Mouse (Mus musculus): Measurements from ENCODE around the gene Rbm43. TPM values are rescaled to one million over a fixed set of nuclear protein-coding genes. Genes with fewer than 3 reads are reported as not detected.

The Rbm43 gene
- polyA plus RNA-seq, 1 experiment = 21.7 TPM

DNA sequence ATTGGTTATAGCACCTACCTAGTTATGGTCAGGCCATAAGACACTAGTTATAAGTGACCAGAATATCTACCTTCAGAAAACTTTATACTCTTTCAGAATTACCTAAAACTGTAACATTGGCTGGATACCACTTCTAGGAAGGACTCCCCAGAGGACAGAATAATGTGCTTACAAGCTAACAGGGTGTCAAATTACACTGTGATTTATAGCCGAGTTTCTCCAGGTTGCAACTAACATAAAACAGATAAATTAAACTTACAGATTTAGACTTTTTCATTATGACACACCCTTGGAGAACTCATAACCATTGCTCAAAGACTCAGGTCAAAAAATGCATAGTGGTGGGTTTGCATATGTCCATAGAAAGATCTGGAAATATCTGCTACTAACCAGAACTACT lies 15.9 kb upstream of the Rbm43 start:
- TF ChIP-seq POLR2A (IDR thresholded peaks at IDR 0.05; ENCODE audit: low read depth, low read length) (no peak), CTCF (IDR thresholded peaks at IDR 0.05; ENCODE audit: borderline replicate concordance, insufficient read depth, low read length) (no peak)
- Histone ChIP-seq H3K4me3 (ENCODE audit: insufficient read depth, low read length) (no peak overlapping the region), H3K27ac (ENCODE audit: insufficient read depth, low read length) (no peak overlapping the region), H3K4me1 (ENCODE audit: control insufficient read depth, insufficient read depth, low read length) (no peaks in the 10 kb centered on the region)

DNA sequence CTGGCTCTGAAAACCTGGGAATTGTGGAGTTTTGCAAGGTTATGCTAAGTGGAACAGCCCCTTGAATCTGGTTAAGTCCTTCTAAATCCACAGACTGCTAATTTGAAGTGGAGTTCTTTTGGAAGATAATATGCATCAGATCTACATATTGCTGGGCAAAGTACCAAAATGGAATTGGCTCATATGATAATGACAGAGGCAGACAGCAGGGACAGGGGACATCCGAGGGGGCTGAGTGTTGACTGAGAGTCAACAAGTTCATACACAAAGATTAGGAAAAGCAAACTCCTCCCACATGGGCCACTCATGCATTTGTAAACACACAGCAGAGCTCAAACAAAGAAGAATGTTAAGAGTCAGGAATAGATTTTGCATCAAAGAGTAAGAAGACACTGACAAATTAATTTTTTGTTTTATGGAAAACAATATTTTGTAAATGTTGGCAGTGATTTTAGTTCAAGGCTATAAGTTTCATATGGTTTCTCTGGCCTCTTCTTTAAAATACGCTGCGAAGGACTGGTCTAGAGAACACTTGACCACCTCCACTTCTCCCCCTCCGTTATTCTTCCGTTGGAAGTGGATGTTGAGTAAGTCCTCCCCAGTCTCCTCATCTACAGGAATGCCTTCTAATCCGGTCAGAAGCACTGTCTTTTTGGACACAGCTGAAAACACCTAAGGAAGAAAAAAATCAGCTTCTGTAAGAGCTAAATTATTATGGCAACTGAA lies 13.3 kb upstream of the Rbm43 start:
- no peak for TF ChIP-seq CTCF (IDR thresholded peaks at IDR 0.05; ENCODE audit: borderline replicate concordance, insufficient read depth, low read length)
- no peak for TF ChIP-seq POLR2A (IDR thresholded peaks at IDR 0.05; ENCODE audit: low read depth, low read length)
- H3K27ac ChIP-seq (ENCODE audit: insufficient read depth, low read length) = no peak overlapping the region
- no peaks in the 10 kb centered on the region for H3K4me1 ChIP-seq (ENCODE audit: control insufficient read depth, insufficient read depth, low read length)
- no peak overlapping the region for H3K4me3 ChIP-seq (ENCODE audit: insufficient read depth, low read length)

DNA sequence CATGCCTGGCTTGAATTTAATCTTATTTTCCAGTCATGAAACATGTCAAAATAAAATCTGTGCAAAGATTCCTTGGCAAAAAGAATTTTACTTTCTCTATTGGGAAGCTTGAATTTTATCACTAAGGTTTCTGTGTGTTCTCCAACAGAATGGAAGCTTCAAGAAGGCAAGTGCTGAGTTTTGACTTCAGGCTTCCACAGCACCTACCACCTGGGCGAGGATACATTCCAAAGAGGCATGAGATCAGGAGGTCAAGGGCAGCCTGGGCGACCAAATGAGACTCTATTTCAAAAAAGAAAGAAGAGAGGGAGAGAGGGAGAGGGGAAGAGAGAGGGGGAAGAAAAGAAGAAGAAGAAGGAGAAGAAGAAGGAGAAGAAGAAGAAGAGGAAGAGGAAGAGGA lies 10.8 kb upstream of the Rbm43 start:
- TF ChIP-seq CTCF (IDR thresholded peaks at IDR 0.05; ENCODE audit: borderline replicate concordance, insufficient read depth, low read length) (no peak), POLR2A (IDR thresholded peaks at IDR 0.05; ENCODE audit: low read depth, low read length) (no peak)
- Histone ChIP-seq H3K4me3 (ENCODE audit: insufficient read depth, low read length) (no peak overlapping the region), H3K4me1 (ENCODE audit: control insufficient read depth, insufficient read depth, low read length) (no peaks in the 10 kb centered on the region), H3K27ac (ENCODE audit: insufficient read depth, low read length) (no peak overlapping the region)

DNA sequence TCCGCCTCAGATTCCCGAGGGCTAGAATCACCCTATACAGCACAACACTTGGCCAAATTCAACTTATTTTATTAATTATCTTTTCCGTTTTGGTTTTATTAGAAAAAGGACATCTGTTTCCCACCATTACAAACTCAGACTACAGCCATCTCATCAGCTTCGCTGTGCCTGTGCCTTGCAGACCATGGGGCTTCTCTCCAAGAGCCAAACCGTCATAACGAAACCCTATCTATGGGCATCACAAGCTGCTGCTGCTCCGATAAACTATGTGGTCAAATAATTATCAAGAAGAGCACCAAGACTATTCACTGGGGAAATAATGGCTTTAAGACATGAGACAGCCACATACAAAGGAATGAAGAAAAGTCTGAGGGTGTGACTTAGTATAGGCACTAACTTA lies 6.9 kb upstream of the Rbm43 start:
- TF ChIP-seq CTCF (IDR thresholded peaks at IDR 0.05; ENCODE audit: borderline replicate concordance, insufficient read depth, low read length) (no peak), POLR2A (IDR thresholded peaks at IDR 0.05; ENCODE audit: low read depth, low read length) (no peak)
- Histone ChIP-seq H3K4me1 (ENCODE audit: control insufficient read depth, insufficient read depth, low read length) (no peaks in the 10 kb centered on the region), H3K4me3 (ENCODE audit: insufficient read depth, low read length) (no peak overlapping the region), H3K27ac (ENCODE audit: insufficient read depth, low read length) (no peak overlapping the region)

DNA sequence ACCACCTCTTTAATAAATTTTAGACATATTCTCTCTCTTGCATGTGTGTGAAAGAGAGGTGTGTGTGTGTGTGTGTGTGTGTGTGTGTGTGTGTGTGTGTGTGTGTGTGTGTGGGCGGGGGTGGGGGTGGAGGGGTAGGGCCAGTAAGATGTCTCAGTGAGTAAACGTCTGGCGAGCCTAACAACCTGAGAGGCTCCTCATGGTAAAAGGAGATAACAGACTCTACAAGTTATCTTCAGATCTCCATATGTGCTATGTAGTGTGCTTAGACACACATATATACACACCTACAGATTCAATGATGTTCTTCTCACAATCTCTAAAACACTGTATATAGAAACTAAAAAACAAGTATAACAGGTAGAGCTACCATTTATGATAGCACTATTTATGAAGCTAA lies 3.8 kb upstream of the Rbm43 start:
- Histone ChIP-seq H3K27ac (ENCODE audit: insufficient read depth, low read length) (no peak overlapping the region), H3K4me3 (ENCODE audit: insufficient read depth, low read length) (no peak overlapping the region), H3K4me1 (ENCODE audit: control insufficient read depth, insufficient read depth, low read length) (peaks cover 6% of the 10 kb centered on the region; the same call in 1 of the 2 replicates)
- TF ChIP-seq CTCF (IDR thresholded peaks at IDR 0.05; ENCODE audit: borderline replicate concordance, insufficient read depth, low read length) = no peak
- TF ChIP-seq POLR2A (IDR thresholded peaks at IDR 0.05; ENCODE audit: low read depth, low read length) = no peak

DNA sequence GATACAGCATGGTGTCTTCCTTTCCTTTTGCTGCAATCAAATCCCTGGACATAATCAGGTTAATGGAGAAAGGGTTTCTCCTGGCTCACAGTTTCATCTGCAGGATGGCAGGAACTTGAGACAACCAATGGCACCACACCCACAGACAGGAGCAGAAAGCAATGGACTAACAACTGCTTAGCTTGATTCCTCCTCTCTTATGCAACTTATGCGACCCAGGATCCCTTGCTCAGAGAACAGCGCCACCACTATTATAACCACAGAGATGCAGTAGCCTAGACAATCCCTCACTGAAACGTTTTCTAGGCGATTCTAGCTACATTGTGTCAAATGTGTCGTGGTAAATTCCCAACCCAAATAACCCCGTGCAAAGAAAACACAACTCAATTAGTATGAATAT lies 2.0 kb upstream of the Rbm43 start:
- H3K27ac ChIP-seq (ENCODE audit: insufficient read depth, low read length) = no peak overlapping the region
- peaks cover 6% of the 10 kb centered on the region; the same call in 1 of the 2 replicates for H3K4me1 ChIP-seq (ENCODE audit: control insufficient read depth, insufficient read depth, low read length)
- no peak overlapping the region for H3K4me3 ChIP-seq (ENCODE audit: insufficient read depth, low read length)
- TF ChIP-seq CTCF (IDR thresholded peaks at IDR 0.05; ENCODE audit: borderline replicate concordance, insufficient read depth, low read length) (no peak), POLR2A (IDR thresholded peaks at IDR 0.05; ENCODE audit: low read depth, low read length) (no peak)

DNA sequence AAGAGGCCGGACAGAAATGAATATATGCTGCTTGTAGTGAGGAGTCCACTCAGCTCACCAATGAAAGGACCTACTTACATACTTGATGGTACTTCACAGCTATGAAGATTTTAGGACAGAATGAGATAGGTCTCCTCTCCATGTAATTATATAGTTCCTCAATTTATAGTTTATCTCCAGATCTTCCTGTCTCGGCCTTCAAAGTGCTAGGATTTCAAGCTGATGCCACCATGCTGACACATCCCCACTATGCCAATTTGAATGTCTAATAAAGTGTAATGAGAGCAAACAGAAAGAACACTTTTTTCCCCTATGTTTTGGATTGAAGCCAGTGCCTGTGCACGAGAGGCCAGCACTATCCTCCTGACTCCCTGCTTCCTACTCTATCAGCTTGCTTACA lies 1.6 kb upstream of the Rbm43 start:
- no peak overlapping the region for H3K27ac ChIP-seq (ENCODE audit: insufficient read depth, low read length)
- TF ChIP-seq CTCF (IDR thresholded peaks at IDR 0.05; ENCODE audit: borderline replicate concordance, insufficient read depth, low read length) (no peak), POLR2A (IDR thresholded peaks at IDR 0.05; ENCODE audit: low read depth, low read length) (no peak)
- peaks cover 6% of the 10 kb centered on the region; the same call in 1 of the 2 replicates for H3K4me1 ChIP-seq (ENCODE audit: control insufficient read depth, insufficient read depth, low read length)
- no peak overlapping the region for H3K4me3 ChIP-seq (ENCODE audit: insufficient read depth, low read length)

DNA sequence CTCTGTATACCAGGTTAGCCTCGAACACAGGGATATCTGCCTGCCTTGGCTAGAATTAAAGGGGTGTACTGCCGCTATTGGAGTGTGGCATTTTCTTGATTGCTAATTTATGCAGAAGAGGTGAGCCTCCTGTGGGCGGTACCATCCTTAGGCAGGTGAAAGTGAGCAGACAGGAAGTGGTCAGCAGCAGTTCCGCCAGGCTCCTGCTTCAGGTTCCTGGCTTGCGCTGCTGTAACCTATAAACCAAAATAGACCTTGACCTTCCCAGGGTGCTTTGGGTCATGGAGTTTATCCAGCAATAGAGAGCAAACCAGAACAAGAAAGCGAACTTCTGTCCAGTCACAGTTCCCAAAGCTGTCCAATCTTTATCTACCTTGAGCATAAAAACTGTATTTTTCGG lies 958 bp upstream of the Rbm43 start:
- no peak overlapping the region for H3K4me3 ChIP-seq (ENCODE audit: insufficient read depth, low read length)
- H3K27ac ChIP-seq (ENCODE audit: insufficient read depth, low read length) = no peak overlapping the region
- peaks cover 6% of the 10 kb centered on the region; the same call in 1 of the 2 replicates for H3K4me1 ChIP-seq (ENCODE audit: control insufficient read depth, insufficient read depth, low read length)
- TF ChIP-seq CTCF (IDR thresholded peaks at IDR 0.05; ENCODE audit: borderline replicate concordance, insufficient read depth, low read length) = no peak

DNA sequence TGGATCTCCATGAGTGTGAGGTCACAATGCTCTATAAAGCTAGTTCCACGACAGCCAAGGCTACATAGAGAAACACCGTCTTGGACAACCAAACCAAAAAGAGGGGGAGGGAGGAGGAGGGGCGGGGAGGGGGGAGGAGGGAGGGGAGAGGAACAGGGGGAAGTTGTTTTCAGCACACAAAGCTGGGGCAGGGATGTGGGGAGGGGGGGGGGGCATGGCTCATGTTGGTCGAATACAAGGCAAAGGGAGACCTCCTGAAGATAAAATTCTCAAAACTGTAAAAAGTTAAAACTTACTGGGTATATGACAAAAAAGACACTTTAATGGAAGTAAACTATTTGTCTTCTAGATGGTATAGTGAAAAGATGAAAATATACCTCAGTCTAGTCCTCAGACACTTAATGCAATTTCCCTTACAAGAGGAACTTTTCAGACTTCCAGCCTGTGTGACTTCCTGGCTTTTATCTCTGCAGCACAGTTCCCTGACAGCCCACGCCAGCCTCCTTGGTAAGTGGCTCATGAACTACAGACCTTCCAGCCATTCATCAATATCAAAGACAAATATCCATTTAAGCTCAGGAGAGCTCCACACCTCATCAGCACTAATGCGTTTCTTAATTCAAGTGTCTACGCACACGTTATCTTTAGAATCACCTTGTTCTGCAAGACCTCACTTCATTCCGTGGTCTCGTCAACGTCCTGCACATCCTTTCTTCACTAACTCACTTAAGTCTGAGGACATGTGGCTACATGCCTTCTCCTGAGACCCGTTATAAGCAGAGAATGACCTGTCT lies 1.4 kb downstream of the Rbm43 start:
- no peak overlapping the region for H3K27ac ChIP-seq (ENCODE audit: insufficient read depth, low read length)
- H3K4me3 ChIP-seq (ENCODE audit: insufficient read depth, low read length) = peak overlapping the region; percentile 39
- H3K4me1 ChIP-seq (ENCODE audit: control insufficient read depth, insufficient read depth, low read length) = peaks cover 6% of the 10 kb centered on the region; the same call in 1 of the 2 replicates
- TF ChIP-seq POLR2A (IDR thresholded peaks at IDR 0.05; ENCODE audit: low read depth, low read length) (no peak), CTCF (IDR thresholded peaks at IDR 0.05; ENCODE audit: borderline replicate concordance, insufficient read depth, low read length) (no peak)

DNA sequence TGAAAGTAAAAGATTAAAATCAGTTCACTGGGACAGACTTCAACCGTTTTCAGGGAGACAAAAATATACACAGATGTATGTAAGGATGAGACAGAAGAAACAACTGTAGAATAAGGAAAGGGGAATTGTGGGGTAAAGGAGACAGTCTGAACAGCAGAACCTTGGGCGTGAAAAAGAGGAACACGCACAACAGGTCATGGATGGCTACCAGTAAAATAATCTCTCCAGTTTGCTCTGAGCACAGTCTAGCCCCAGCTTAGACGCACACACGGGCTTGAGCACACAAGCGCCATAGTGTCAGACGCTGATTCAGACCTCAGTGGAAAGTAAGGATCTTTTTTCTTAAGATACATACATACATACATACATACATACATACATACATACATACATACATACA lies 3.7 kb downstream of the Rbm43 start:
- TF ChIP-seq CTCF (IDR thresholded peaks at IDR 0.05; ENCODE audit: borderline replicate concordance, insufficient read depth, low read length) (no peak), POLR2A (IDR thresholded peaks at IDR 0.05; ENCODE audit: low read depth, low read length) (no peak)
- no peak overlapping the region for H3K4me3 ChIP-seq (ENCODE audit: insufficient read depth, low read length)
- H3K27ac ChIP-seq (ENCODE audit: insufficient read depth, low read length) = no peak overlapping the region
- peaks cover 6% of the 10 kb centered on the region; the same call in 1 of the 2 replicates for H3K4me1 ChIP-seq (ENCODE audit: control insufficient read depth, insufficient read depth, low read length)
